Mouse (Mus musculus): ENCODE data around the gene Igf2r. TPM values are rescaled to one million over a fixed set of nuclear protein-coding genes. Genes with fewer than 3 reads are reported as not detected.

Igf2r gene
- polyA plus RNA-seq, 1 experiment, result 8.3 TPM

DNA sequence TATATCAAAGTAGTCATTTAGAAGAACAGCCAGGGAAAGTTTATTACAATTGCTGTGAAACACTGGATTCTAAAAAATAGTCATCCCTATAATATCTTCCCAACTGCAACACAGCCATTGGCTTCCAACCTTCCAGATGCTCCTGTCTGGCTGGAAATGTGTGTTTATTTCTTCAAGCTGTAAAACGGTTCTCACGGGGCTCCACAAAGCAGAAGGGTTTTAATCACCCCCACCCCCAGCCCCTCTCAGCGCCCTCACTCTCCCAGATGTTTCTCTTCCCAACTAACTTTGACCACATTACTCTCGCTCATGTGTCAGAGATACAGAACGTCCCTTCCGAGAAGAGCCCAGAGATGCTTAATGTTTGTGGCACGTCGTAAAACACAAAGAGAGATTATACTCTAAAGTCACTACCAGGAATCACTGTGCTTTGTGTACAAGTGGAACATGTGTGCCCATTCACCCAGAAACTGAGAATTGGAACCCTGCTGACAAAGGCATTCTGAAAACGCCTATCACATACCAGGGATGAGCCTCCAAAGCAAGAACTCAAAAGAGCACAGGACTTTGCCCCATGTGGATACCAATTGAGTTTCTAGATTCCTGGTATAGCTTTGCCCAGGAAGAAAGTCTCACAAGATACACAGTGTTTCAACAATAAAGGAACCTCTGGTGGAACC is 32.5 kb upstream of the Igf2r start:
- WGBS, result 89% methylated on average over 9 of the region's 9 CpGs
- H3K4me1 ChIP-seq (ENCODE audit: control insufficient read depth, insufficient read depth, low read length), result no peaks in the 10 kb centered on the region

DNA sequence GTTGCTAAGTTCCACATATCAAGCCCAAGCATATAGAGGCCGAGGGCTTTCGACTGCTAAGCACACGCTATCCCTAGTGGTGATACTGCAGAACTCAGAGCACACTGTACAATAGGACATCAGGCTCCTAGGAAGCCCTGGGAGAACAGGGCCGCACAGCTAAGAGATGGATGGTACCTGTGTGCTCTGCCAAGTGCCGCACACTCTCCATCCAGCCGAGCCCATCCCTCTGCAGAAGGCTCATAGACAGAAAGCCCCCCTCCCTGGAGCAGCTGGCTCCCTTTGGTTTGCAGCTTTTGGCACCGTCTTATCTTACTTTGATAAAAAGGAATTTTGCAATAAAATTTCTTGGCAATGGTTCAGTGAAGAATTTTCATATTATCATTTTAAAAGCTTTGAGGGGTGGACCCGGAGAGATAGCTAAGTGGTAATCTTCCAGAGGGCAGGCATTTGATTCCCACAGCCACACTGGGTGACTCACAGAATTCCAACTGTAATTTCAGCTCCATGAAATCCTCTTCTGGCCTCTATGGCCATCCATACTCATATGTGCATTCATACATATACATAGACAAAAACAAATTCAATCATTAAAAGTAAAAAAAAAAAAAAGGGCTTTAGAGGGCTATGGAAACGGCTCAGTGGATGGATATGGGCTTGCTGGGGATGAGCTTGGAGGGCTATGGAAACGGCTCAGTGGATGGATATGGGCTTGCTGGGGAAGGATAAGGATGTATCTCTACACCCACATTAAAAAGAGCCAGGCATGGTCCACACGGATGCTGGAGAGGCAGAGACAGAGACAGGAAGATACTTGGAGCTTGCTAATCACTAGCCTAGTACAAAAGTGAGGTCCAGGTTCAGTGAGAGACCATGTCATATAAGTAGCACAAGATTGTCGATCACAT is 30.2 kb upstream of the Igf2r start:
- Histone ChIP-seq H3K27ac (ENCODE audit: control insufficient read depth, insufficient read depth, low read depth, low read length, poor library complexity) (no peak overlapping the region), H3K4me3 (replicated peaks; ENCODE audit: control insufficient read depth, low read depth, low read length) (no peak overlapping the region), H3K4me1 (ENCODE audit: control insufficient read depth, insufficient read depth, low read length) (no peaks in the 10 kb centered on the region; the same call in none of the 2 replicates)
- TF ChIP-seq POLR2A (IDR thresholded peaks at IDR 0.05; ENCODE audit: borderline replicate concordance, control insufficient read depth, low read depth, low read length) (no peak), CTCF (IDR thresholded peaks at IDR 0.05; ENCODE audit: control insufficient read depth, insufficient read depth, low read length) (no peak)
- WGBS, result 75% methylated on average over 12 of the region's 12 CpGs

More for the DNA sequence above, 32.5 kb upstream of the Igf2r start:
- Histone ChIP-seq H3K4me3 (replicated peaks; ENCODE audit: control insufficient read depth, low read depth, low read length) (no peak overlapping the region), H3K27ac (ENCODE audit: control insufficient read depth, insufficient read depth, low read depth, low read length, poor library complexity) (no peak overlapping the region)
- TF ChIP-seq CTCF (IDR thresholded peaks at IDR 0.05; ENCODE audit: control insufficient read depth, insufficient read depth, low read length) (no peak), POLR2A (IDR thresholded peaks at IDR 0.05; ENCODE audit: borderline replicate concordance, control insufficient read depth, low read depth, low read length) (no peak)

DNA sequence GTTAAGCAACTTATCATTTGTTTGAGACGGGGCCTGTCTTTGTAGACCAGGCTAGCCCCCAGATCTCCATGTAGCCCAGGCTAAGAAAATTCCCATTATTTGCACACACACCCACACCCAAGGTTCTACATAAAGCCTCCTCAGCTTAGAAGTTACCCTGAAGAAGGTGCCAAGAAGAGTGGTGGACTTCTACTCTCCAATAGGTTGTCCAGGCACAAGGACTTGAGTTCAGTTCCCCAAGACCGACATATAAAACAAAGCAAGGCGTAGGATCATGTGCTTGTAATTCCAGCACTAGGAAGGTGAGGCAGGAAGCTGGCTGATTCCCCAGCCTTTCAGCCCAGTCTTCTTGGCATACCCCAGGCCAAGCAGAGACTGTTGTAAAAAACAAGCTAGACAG is 29.1 kb upstream of the Igf2r start:
- Histone ChIP-seq H3K27ac (ENCODE audit: control insufficient read depth, insufficient read depth, low read depth, low read length, poor library complexity) (no peak overlapping the region), H3K4me3 (replicated peaks; ENCODE audit: control insufficient read depth, low read depth, low read length) (no peak overlapping the region), H3K4me1 (ENCODE audit: control insufficient read depth, insufficient read depth, low read length) (no peaks in the 10 kb centered on the region; the same call in none of the 2 replicates)
- 86% methylated on average over 3 of the region's 3 CpGs for WGBS
- TF ChIP-seq CTCF (IDR thresholded peaks at IDR 0.05; ENCODE audit: control insufficient read depth, insufficient read depth, low read length) (no peak), POLR2A (IDR thresholded peaks at IDR 0.05; ENCODE audit: borderline replicate concordance, control insufficient read depth, low read depth, low read length) (no peak)

DNA sequence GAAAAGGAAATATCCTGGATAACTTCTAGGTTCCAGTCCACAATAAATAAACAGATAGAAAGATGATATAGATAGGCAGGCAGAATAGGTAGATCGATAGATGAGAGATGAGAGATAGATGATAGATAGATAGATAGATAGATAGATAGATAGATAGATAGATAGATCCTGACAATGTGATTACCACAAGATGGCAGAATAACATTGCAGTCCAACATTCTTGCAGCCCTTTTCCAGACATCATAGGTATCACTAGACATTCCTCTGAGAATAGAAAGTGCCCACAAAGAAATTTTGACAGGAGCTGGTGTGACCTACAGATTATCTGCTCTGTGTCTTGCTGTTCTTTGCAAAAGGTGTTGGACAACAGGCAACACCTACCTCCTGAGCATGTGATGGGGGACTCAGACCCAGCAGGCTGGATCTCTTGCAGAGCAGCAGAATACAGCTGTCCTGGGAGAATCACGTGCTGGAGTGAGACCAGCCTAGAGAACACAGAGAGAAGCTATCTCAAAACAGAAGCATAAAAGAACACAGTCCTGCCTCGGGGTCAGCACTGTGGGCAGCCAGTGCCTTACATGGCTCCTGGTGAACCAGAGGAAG is 28.1 kb upstream of the Igf2r start:
- Histone ChIP-seq H3K4me1 (ENCODE audit: control insufficient read depth, insufficient read depth, low read length) (peaks cover 2% of the 10 kb centered on the region), H3K27ac (ENCODE audit: control insufficient read depth, insufficient read depth, low read depth, low read length, poor library complexity) (no peak overlapping the region), H3K4me3 (replicated peaks; ENCODE audit: control insufficient read depth, low read depth, low read length) (no peak overlapping the region)
- TF ChIP-seq POLR2A (IDR thresholded peaks at IDR 0.05; ENCODE audit: borderline replicate concordance, control insufficient read depth, low read depth, low read length) (no peak), CTCF (IDR thresholded peaks at IDR 0.05; ENCODE audit: control insufficient read depth, insufficient read depth, low read length) (no peak)
- 70% methylated on average over 3 of the region's 3 CpGs for WGBS

DNA sequence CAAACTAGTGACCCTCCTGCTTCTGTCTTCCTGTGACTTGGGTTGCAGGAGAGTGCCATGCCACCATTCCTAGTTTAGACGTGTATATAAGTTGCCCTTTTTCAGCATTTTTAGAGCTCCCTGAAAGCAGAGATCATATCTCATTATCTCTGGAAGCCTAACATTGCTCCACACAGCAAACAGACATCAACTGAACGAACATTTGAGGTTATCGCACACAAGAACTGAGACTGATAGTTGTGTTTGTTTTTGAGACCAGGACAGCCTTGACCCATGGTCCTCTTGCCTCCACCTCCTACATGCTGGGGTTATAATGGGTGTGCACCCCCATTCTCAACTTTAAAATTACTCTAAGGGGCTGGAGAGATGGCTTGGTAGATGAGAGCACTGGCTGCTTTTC is 27.2 kb upstream of the Igf2r start:
- peaks cover 3% of the 10 kb centered on the region for H3K4me1 ChIP-seq (ENCODE audit: control insufficient read depth, insufficient read depth, low read length)
- no peak overlapping the region for H3K4me3 ChIP-seq (replicated peaks; ENCODE audit: control insufficient read depth, low read depth, low read length)
- 56% methylated on average over 3 of the region's 3 CpGs for WGBS
- TF ChIP-seq CTCF (IDR thresholded peaks at IDR 0.05; ENCODE audit: control insufficient read depth, insufficient read depth, low read length) (no peak), POLR2A (IDR thresholded peaks at IDR 0.05; ENCODE audit: borderline replicate concordance, control insufficient read depth, low read depth, low read length) (no peak)
- H3K27ac ChIP-seq (ENCODE audit: control insufficient read depth, insufficient read depth, low read depth, low read length, poor library complexity), result no peak overlapping the region

DNA sequence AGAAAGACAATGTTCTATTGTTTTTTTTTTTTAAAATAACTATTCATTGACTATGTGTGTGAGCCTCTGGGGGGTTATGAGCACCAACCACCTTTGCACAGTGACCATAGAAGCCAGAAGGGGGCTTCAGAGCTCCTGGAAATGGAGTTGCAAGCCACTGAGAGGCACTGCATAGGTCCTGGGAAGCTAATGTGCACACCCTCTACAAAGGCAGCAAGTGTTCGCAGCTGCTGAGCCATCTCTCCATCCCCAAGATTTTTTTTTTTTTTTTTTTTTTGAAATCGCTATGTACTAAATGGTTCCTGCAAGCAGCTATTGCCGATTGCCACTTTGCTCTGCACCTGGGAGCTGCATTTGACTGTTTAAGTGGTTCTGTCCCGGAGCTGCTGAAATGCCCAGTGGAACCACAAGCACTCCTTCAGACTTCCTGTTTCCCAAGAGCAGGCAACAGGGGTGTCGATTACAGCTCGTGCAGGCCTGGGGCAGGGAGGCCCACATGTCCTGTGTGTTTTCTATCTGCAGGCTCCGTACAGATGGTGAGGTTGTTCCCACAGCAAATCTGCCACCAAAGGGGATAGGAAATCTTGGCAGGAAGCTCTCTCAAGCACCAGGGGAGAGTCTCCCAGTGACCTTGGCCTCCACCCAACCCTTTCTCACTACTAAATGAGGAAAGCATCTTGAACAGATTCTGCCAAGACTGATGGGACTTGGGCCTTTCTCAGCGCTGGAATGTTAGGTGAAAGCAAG is 24.4 kb upstream of the Igf2r start:
- Histone ChIP-seq H3K4me3 (replicated peaks; ENCODE audit: control insufficient read depth, low read depth, low read length) (no peak overlapping the region), H3K4me1 (ENCODE audit: control insufficient read depth, insufficient read depth, low read length) (peaks cover 4% of the 10 kb centered on the region), H3K27ac (ENCODE audit: control insufficient read depth, insufficient read depth, low read depth, low read length, poor library complexity) (peak overlapping the region; percentile 46; the same call in 1 of the 2 replicates)
- WGBS, result 10% methylated on average over 8 of the region's 8 CpGs
- TF ChIP-seq POLR2A (IDR thresholded peaks at IDR 0.05; ENCODE audit: borderline replicate concordance, control insufficient read depth, low read depth, low read length), result no peak

DNA sequence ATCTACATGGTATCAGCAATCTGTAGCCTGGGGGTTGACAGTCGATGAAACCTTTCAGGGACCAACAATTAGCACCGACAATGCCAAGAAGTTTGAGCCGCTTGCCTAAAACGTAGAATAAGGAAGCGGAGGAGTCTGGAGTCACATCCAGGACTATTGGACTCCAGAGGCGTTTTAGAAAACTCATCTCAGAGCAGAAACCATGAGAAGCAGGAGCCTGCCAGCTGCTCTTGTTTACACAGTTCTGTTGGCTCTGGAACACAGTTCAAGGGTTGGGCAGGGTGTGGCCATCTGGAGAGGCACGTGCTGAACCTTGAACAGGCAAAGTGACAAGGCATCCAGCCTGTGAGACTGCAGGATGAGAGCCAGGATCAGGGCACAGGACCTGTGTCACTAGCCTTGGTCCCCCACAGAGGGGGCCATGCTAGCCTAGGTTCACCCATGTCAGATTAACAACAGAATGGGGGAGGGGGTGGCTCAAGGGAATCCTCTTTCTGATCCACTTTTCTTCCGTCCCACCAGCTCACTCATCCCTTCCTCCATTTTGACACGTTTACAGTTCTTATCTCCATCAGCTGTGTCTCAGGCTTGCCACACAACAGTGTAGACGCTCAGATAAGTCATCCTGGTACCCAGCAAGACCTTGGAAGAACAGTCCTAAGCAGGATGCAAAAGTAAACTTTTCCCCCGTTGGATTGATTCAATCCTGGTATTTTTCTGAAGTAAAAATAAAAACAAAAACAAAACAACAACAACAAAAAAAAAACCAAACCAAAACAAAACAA is 23.1 kb upstream of the Igf2r start:
- TF ChIP-seq CTCF (IDR thresholded peaks at IDR 0.05; ENCODE audit: control insufficient read depth, insufficient read depth, low read length) (no peak), POLR2A (IDR thresholded peaks at IDR 0.05; ENCODE audit: borderline replicate concordance, control insufficient read depth, low read depth, low read length) (no peak)
- no peak overlapping the region for H3K4me3 ChIP-seq (replicated peaks; ENCODE audit: control insufficient read depth, low read depth, low read length)
- peaks cover 4% of the 10 kb centered on the region for H3K4me1 ChIP-seq (ENCODE audit: control insufficient read depth, insufficient read depth, low read length)

More for the DNA sequence above, 23.1 kb upstream of the Igf2r start:
- 69% methylated on average over 11 of the region's 11 CpGs for WGBS
- no peak overlapping the region for H3K27ac ChIP-seq (ENCODE audit: control insufficient read depth, insufficient read depth, low read depth, low read length, poor library complexity)

Measured in bone marrow, adult 2 months (tissue).